Mouse (Mus musculus) heart, postnatal 0 days (tissue): ENCODE data around the gene Otoa. TPM values are rescaled to one million over a fixed set of nuclear protein-coding genes. Genes with fewer than 3 reads are reported as not detected.

ENCODE experiments used
- ATAC-seq: fragments of 200-750 bp; cut with Nextera tagmentation; 2 replicates; pipeline ENCODE4 v1.8.0; 2017; ENCODE audit warnings: low read depth, moderate number of reproducible peaks, moderate library complexity; ENCODE audit not compliant: insufficient read depth
- DNase-seq: peaks from one replicate; pipeline ENCODE4 v3.0.0-alpha.2; 2016; ENCODE audit warnings: low spot score
- H3K27ac ChIP-seq: fragments of 300-500 bp; sonication (generic); 2 replicates; pipeline ENCODE4 v1.5.1; 2014; ENCODE audit warnings: low read depth, mild to moderate bottlenecking
- H3K27me3 ChIP-seq: fragments of 300-500 bp; sonication (generic); 2 replicates; pipeline ENCODE4 v1.6.1; 2014; ENCODE audit warnings: low read length, mixed read lengths; ENCODE audit not compliant: control insufficient read depth, insufficient read depth
- H3K36me3 ChIP-seq: fragments of 300-500 bp; sonication (generic); replicated peaks from 2 replicates; pipeline ENCODE4 v1.6.1; 2014; ENCODE audit warnings: low read length, mixed read lengths; ENCODE audit not compliant: control insufficient read depth, insufficient read depth
- H3K4me1 ChIP-seq: fragments of 300-500 bp; sonication (generic); 2 replicates; pipeline ENCODE4 v1.6.1; 2014; ENCODE audit warnings: antibody characterized with exemption; ENCODE audit not compliant: control insufficient read depth, insufficient read depth
- H3K4me2 ChIP-seq: fragments of 300-500 bp; sonication (generic); 2 replicates; pipeline ENCODE4 v1.6.1; 2014; ENCODE audit warnings: low read depth, mild to moderate bottlenecking, low read length, moderate library complexity
- H3K4me3 ChIP-seq: fragments of 300-500 bp; sonication (generic); 2 replicates; pipeline ENCODE4 v1.5.1; 2014; ENCODE audit warnings: low read depth, low read length
- H3K9ac ChIP-seq: fragments of 300-500 bp; sonication (generic); replicated peaks from 2 replicates; pipeline ENCODE4 v1.6.1; 2014; ENCODE audit warnings: low read depth, low read length, mixed read lengths
- H3K9me3 ChIP-seq: fragments of 300-500 bp; sonication (generic); replicated peaks from 2 replicates; pipeline ENCODE4 v1.6.1; 2016; ENCODE audit warnings: low read length; ENCODE audit not compliant: control insufficient read depth
- CTCF ChIP-seq: IDR thresholded peaks from 2 replicates; pipeline ENCODE4 v1.5.1; 2016; ENCODE audit warnings: antibody characterized with exemption, control low read depth, low read depth
- EP300 ChIP-seq: IDR thresholded peaks from 2 replicates; pipeline ENCODE4 v1.6.1; 2016; ENCODE audit warnings: antibody characterized with exemption, low read depth
- WGBS: fragments of 180-500 bp; shearing (Covaris S2); extraction: QIAGEN DNeasy Blood & Tissue Kit; methylation state at CpG from one replicate; pipeline ENCODE4 v1.1.7; 2014; 5-methylcytosine and 5-hydroxymethylcytosine counted together
- polyA plus RNA-seq: library from polyadenylated mRNA; unstranded; fragments of >200 nt; fragmentation: Nextera tagmentation; extraction: Ambion mirVana; gene quantifications from 2 replicates; pipeline ENCODE4 v1.2.1, GENCODE M21; 2015
- total RNA-seq: library from RNA; depleted of rRNA; stranded (reverse); fragments of >200 nt; gene quantifications from 2 replicates; pipeline ENCODE4 v1.2.3, GENCODE M21; 2014; ENCODE audit warnings: low replicate concordance

The Otoa gene
- total and polyA plus RNA-seq, 2 experiments from 2014 or later, result 0.11 to 0.46 TPM

- ATAC-seq (peak; percentile 50), DNase-seq (peak; percentile 51)
- WGBS, result 27% methylated on average over 6 of the region's 6 CpGs
- Histone ChIP-seq H3K4me1 (peaks cover 12% of the 10 kb centered on the region), H3K27ac (peak overlapping the region; percentile 72), H3K9me3 (no peaks in the 10 kb centered on the region), H3K4me2 (0 out of 2 replicates have a peak overlapping the region, but pooled peaks have one; percentile 10), H3K4me3 (no peak overlapping the region), H3K36me3 (peaks cover 28% of the 10 kb centered on the region), H3K27me3 (no peaks in the 10 kb centered on the region), H3K9ac (no peak overlapping the region)
- no peak for TF ChIP-seq CTCF
- no peak for TF ChIP-seq EP300
Observed at GRCm38 (mm10) chr7:121074801-121075400, 6.5 kb upstream of the Otoa start.

GRCm38 (mm10) chr7:121075416-121075815 is 6.0 kb upstream of the Otoa start:
- Histone ChIP-seq H3K9ac (no peak overlapping the region), H3K36me3 (peaks cover 25% of the 10 kb centered on the region), H3K27ac (peak overlapping the region; percentile 72), H3K27me3 (no peaks in the 10 kb centered on the region), H3K4me3 (no peak overlapping the region), H3K4me2 (0 out of 2 replicates have a peak overlapping the region, but pooled peaks have one; percentile 10), H3K9me3 (no peaks in the 10 kb centered on the region), H3K4me1 (peaks cover 12% of the 10 kb centered on the region)
- ATAC-seq (no peak), DNase-seq (no peak)
- TF ChIP-seq CTCF (no peak), EP300 (no peak)
- WGBS, result 46% methylated on average over 5 of the region's 5 CpGs

GRCm38 (mm10) chr7:121077311-121077710 is 4.1 kb upstream of the Otoa start:
- H3K27me3 ChIP-seq, result no peaks in the 10 kb centered on the region
- no peaks in the 10 kb centered on the region for H3K9me3 ChIP-seq
- peaks cover 16% of the 10 kb centered on the region for H3K36me3 ChIP-seq
- ATAC-seq (no peak), DNase-seq (no peak)
- H3K4me2 ChIP-seq, result no peak overlapping the region
- 92% methylated on average over 6 of the region's 6 CpGs for WGBS
- H3K4me3 ChIP-seq, result no peak overlapping the region
- peaks cover 12% of the 10 kb centered on the region for H3K4me1 ChIP-seq
- TF ChIP-seq EP300, result no peak
- TF ChIP-seq CTCF, result no peak
- no peak overlapping the region for H3K9ac ChIP-seq
- H3K27ac ChIP-seq, result no peak overlapping the region

GRCm38 (mm10) chr7:121077829-121078228 is 3.6 kb upstream of the Otoa start:
- ATAC-seq (peak; percentile 58; the same call in 1 of the 2 replicates), DNase-seq (peak; percentile 83)
- H3K4me3 ChIP-seq, result no peak overlapping the region
- H3K4me2 ChIP-seq, result no peak overlapping the region
- WGBS, result 31% methylated on average over 5 of the region's 5 CpGs
- no peak overlapping the region for H3K9ac ChIP-seq
- no peak overlapping the region for H3K27ac ChIP-seq
- peaks cover 16% of the 10 kb centered on the region for H3K36me3 ChIP-seq
- no peaks in the 10 kb centered on the region for H3K9me3 ChIP-seq
- H3K27me3 ChIP-seq, result no peaks in the 10 kb centered on the region
- peaks cover 12% of the 10 kb centered on the region for H3K4me1 ChIP-seq
- TF ChIP-seq CTCF (peak; percentile 91), EP300 (no peak)

- Histone ChIP-seq H3K4me1 (no peaks in the 10 kb centered on the region; the same call in 1 of the 2 replicates), H3K27me3 (no peaks in the 10 kb centered on the region), H3K27ac (no peak overlapping the region), H3K36me3 (peaks cover 7% of the 10 kb centered on the region), H3K4me3 (no peak overlapping the region), H3K9ac (no peak overlapping the region), H3K4me2 (no peak overlapping the region), H3K9me3 (no peaks in the 10 kb centered on the region)
- WGBS, result 71% methylated on average over 2 of the region's 2 CpGs
- DNase-seq (no peak), ATAC-seq (no peak)
- no peak for TF ChIP-seq EP300
- TF ChIP-seq CTCF, result no peak
Observed at GRCm38 (mm10) chr7:121081816-121082215, 366 bp downstream of the Otoa start.

- H3K4me1 ChIP-seq, result peaks cover 5% of the 10 kb centered on the region; the same call in 1 of the 2 replicates
- no peak for DNase-seq
- no peaks in the 10 kb centered on the region for H3K9me3 ChIP-seq
- H3K36me3 ChIP-seq, result no peaks in the 10 kb centered on the region
- no peak overlapping the region for H3K9ac ChIP-seq
- ATAC-seq, result no peak; the same call in 1 of the 2 replicates
- no peak overlapping the region for H3K4me2 ChIP-seq
- TF ChIP-seq EP300, result no peak
- TF ChIP-seq CTCF, result no peak
- no peak overlapping the region for H3K27ac ChIP-seq
- H3K4me3 ChIP-seq, result no peak overlapping the region
- H3K27me3 ChIP-seq, result no peaks in the 10 kb centered on the region
- WGBS, result 62% methylated on average over 9 of the region's 9 CpGs
Observed at GRCm38 (mm10) chr7:121082949-121083513, 1.6 kb downstream of the Otoa start.
